Mouse (Mus musculus) E14TG2a.4 (cell line): ENCODE measurements around the gene Bcar1.

Experiments used
- H3K27me3 ChIP-seq: 2 replicates; pipeline ENCODE4 v1.6.1; 2014; ENCODE audit warnings: low read length, control low read depth; ENCODE audit not compliant: insufficient read depth
- H3K36me3 ChIP-seq: 2 replicates; pipeline ENCODE4 v1.6.1; 2014; ENCODE audit warnings: low read length, control low read depth; ENCODE audit not compliant: insufficient read depth
- H3K4me1 ChIP-seq: replicated peaks from 2 replicates; pipeline ENCODE4 v1.6.1; 2014; ENCODE audit warnings: low read depth, low read length, control low read depth
- H3K4me3 ChIP-seq: replicated peaks from 2 replicates; pipeline ENCODE4 v1.5.1; 2014; ENCODE audit warnings: mild to moderate bottlenecking, low read length
- H3K9me3 ChIP-seq: 2 replicates; pipeline ENCODE4 v1.6.1; 2014; ENCODE audit warnings: low read length, control low read depth
- CTCF ChIP-seq: conservative IDR thresholded peaks from 2 replicates; pipeline ENCODE4 v1.5.1; 2014; ENCODE audit warnings: low read length
- NANOG ChIP-seq: IDR thresholded peaks from 2 replicates; pipeline ENCODE4 v1.6.1; 2014; ENCODE audit warnings: borderline replicate concordance, low read length, mixed read lengths
- POU5F1 ChIP-seq: IDR thresholded peaks from 2 replicates; pipeline ENCODE4 v1.6.1; 2014; ENCODE audit warnings: low read length, borderline replicate concordance

The Bcar1 gene

GRCm38 (mm10) chr8:111743792-111744696, at the start of gene Bcar1:
Gene Bcar1 (minus strand): TSS chr8:111743809.
- TF ChIP-seq POU5F1 (no peak), CTCF (no peak), NANOG (no peak)
- no peaks in the 10 kb centered on the region for H3K27me3 ChIP-seq
- peaks cover 6% of the 10 kb centered on the region for H3K36me3 ChIP-seq
- H3K4me1 ChIP-seq = peaks cover 91% of the 10 kb centered on the region
- peak within 1 kb of the TSS; percentile 92 for H3K4me3 ChIP-seq
- no peaks in the 10 kb centered on the region for H3K9me3 ChIP-seq

- Histone ChIP-seq H3K9me3 (no peaks in the 10 kb centered on the region), H3K4me1 (peaks cover 92% of the 10 kb centered on the region), H3K27me3 (no peaks in the 10 kb centered on the region), H3K4me3 (peak overlapping the region; percentile 37), H3K36me3 (peaks cover 41% of the 10 kb centered on the region)
- TF ChIP-seq POU5F1 = no peak
- no peak for TF ChIP-seq CTCF
- TF ChIP-seq NANOG = peak; percentile 72
Measured at GRCm38 (mm10) chr8:111789639-111790038, 46.0 kb upstream of the Bcar1 start.

- H3K4me1 ChIP-seq = peaks cover 92% of the 10 kb centered on the region
- peak; percentile 60; the same call in 1 of the 2 replicates for TF ChIP-seq POU5F1
- TF ChIP-seq NANOG = no peak; the same call in 1 of the 2 replicates
- no peak for TF ChIP-seq CTCF
- no peaks in the 10 kb centered on the region for H3K27me3 ChIP-seq
- H3K9me3 ChIP-seq = no peaks in the 10 kb centered on the region
- H3K36me3 ChIP-seq = peaks cover 39% of the 10 kb centered on the region
- H3K4me3 ChIP-seq = peak overlapping the region; percentile 53
Measured at GRCm38 (mm10) chr8:111789200-111789599, 45.6 kb upstream of the Bcar1 start.

GRCm38 (mm10) chr8:111788497-111788896, 44.9 kb upstream of the Bcar1 start:
- Histone ChIP-seq H3K9me3 (no peaks in the 10 kb centered on the region), H3K27me3 (no peaks in the 10 kb centered on the region), H3K36me3 (peaks cover 37% of the 10 kb centered on the region), H3K4me3 (peak overlapping the region; percentile 53; the same call in 1 of the 2 replicates), H3K4me1 (peaks cover 98% of the 10 kb centered on the region)
- no peak for TF ChIP-seq NANOG
- no peak for TF ChIP-seq CTCF
- TF ChIP-seq POU5F1 = no peak

GRCm38 (mm10) chr8:111788085-111788484, 44.5 kb upstream of the Bcar1 start:
- Histone ChIP-seq H3K36me3 (peaks cover 37% of the 10 kb centered on the region), H3K4me3 (peak overlapping the region; percentile 53), H3K4me1 (peaks cover 98% of the 10 kb centered on the region), H3K9me3 (no peaks in the 10 kb centered on the region), H3K27me3 (no peaks in the 10 kb centered on the region)
- TF ChIP-seq CTCF (no peak), NANOG (no peak), POU5F1 (no peak)

DNA sequence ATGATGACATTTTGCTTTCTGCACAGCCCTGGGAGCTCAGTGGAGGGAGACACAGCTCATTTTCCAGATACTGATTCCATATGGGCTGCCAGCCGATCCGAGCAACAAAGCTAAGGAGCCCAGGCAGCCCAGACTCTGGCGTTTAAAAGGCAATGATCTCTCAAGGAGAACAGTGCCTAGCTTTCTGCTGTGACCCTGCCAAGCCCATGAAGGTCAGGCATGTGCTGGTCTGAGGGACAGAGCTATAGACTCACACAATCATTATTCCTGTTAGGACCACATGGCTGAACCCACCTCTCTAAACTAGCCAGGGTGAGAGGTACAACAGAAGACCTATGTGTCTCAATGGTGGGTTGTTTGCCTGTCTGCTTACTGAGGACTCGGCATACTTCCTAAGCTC, 44.1 kb upstream of the Bcar1 start:
- H3K27me3 ChIP-seq = no peaks in the 10 kb centered on the region
- no peak for TF ChIP-seq NANOG
- TF ChIP-seq POU5F1 = no peak
- H3K4me1 ChIP-seq = peaks cover 98% of the 10 kb centered on the region
- H3K4me3 ChIP-seq = peak overlapping the region; percentile 53
- peaks cover 37% of the 10 kb centered on the region for H3K36me3 ChIP-seq
- H3K9me3 ChIP-seq = no peaks in the 10 kb centered on the region

DNA sequence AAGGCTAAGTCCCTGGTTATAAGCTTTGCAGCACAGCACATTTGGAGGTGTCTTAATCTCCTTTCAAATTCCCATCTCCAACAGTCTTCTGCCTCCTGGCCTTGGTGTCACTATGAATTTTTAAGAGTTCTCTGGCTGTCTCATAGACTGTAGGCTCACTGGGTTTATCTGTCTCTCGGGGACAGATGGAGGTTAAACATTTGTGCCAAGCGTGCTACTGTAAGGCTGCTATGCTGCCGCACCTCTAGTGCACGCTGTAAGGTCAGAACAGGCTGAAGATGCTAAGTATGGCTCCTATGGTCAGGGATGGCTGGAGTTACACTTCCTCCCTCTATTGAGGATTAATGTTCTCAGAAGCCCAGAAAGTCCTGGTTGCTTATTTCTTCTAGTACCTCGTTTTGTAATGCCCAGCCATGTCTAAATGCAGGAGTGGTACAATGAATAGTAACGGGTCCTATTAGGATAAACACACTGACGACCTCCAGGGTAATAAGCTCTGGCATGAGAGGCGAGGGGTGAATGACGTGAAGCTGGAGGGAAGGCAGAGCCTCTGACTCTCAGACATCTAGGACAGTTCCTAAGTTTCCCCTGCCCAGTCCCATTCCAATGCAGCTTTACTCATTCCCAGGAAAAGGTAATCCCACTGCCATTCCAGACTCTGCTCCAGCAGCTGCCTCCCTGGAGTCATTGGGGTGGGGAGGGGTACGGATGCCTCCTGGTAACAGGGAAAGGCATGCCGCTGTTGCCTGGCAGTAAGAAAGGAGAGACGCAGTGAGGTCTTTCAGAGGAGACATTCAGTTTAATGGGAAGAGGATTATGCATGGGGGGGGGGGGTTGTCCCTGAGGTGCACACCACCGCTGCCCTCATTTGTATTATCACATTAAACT, 43.3 kb upstream of the Bcar1 start:
- no peak for TF ChIP-seq NANOG
- TF ChIP-seq POU5F1 = no peak
- TF ChIP-seq CTCF = no peak

DNA sequence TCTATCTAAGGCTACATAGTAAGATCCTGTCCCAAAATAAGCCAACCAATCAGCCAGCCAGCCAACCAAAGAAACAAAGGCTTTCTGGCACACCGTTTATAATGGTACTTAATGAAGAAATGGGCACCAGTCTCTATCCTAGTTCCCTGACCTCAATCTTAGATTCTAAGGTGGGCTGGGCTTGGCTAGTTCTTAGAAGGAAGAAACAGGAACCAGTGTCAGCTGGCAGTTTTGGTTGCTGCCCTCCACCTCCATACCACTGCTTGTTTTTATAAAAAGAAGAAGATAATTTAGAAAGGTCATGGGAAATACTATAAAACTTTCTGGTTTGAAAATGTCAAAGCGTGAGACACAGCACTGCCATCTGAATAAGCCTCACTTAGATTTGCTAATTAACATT, 42.5 kb upstream of the Bcar1 start:
- TF ChIP-seq NANOG (no peak), CTCF (no peak), POU5F1 (no peak)
- no peaks in the 10 kb centered on the region for H3K9me3 ChIP-seq
- no peak overlapping the region for H3K4me3 ChIP-seq
- no peaks in the 10 kb centered on the region for H3K27me3 ChIP-seq
- peaks cover 99% of the 10 kb centered on the region for H3K4me1 ChIP-seq
- peaks cover 44% of the 10 kb centered on the region for H3K36me3 ChIP-seq

More for the DNA sequence above, 43.3 kb upstream of the Bcar1 start:
- no peaks in the 10 kb centered on the region for H3K9me3 ChIP-seq
- peaks cover 99% of the 10 kb centered on the region for H3K4me1 ChIP-seq
- peaks cover 40% of the 10 kb centered on the region for H3K36me3 ChIP-seq
- H3K4me3 ChIP-seq = peak overlapping the region; percentile 53
- no peaks in the 10 kb centered on the region for H3K27me3 ChIP-seq
